In genomic region chr1:74332930-74333329, GRCm38 (mm10) we compare ENCODE assay signal across 8 mouse cellular contexts. TPM values are rescaled to one million over a fixed set of nuclear protein-coding genes. Genes with fewer than 3 reads are reported as not detected.
DNase-seq lines count a peak whose midpoint lies in the region; ATAC-seq and TF ChIP-seq lines count a peak whose summit lies in the region.

No protein-coding gene starts in this region.

- no peak for TF ChIP-seq POLR2A in kidney, adult 2 months (IDR thresholded peaks at IDR 0.05; ENCODE audit: low read depth, low read length)
- no peak for TF ChIP-seq POLR2A in bone marrow macrophage, adult 2 months (IDR thresholded peaks at IDR 0.05; ENCODE audit: borderline replicate concordance, low read depth, low read length)

- no peaks in the 10 kb centered on the region for H3K36me3 ChIP-seq in kidney, adult 2 months (ENCODE audit: control insufficient read depth, insufficient read depth, low read length)
- H3K36me3 ChIP-seq in forebrain, embryonic 13.5 days (ENCODE audit: poor library complexity, severe bottlenecking): peaks cover 8% of the 10 kb centered on the region; the same call in 1 of the 2 replicates
- H3K36me3 ChIP-seq in liver, embryonic 11.5 days (ENCODE audit: control insufficient read depth, insufficient read depth, low read length): no peaks in the 10 kb centered on the region

- peak overlapping the region; percentile 71 for H3K9ac ChIP-seq in forebrain, embryonic 13.5 days
- H3K9ac ChIP-seq in liver, embryonic 11.5 days (ENCODE audit: low read depth, low read length): peak overlapping the region; percentile 54

- 13% methylated on average over 9 of the region's 9 CpGs for WGBS in kidney, adult 2 months
- 6% methylated on average over 9 of the region's 9 CpGs for WGBS in forebrain, embryonic 13.5 days
- WGBS in liver, embryonic 11.5 days: 7% methylated on average over 9 of the region's 9 CpGs

- H3K4me3 ChIP-seq in kidney, adult 2 months (ENCODE audit: insufficient read depth, low read depth, low read length): peak overlapping the region; percentile 50
- peak overlapping the region; percentile 69 for H3K4me3 ChIP-seq in bone marrow macrophage, adult 2 months (ENCODE audit: insufficient read depth, low read length)
- peak overlapping the region; percentile 49 for H3K4me3 ChIP-seq in forebrain, embryonic 13.5 days
- H3K4me3 ChIP-seq in liver, embryonic 11.5 days (ENCODE audit: low read depth, low read length): peak overlapping the region; percentile 49

- H3K4me2 ChIP-seq in forebrain, embryonic 13.5 days: peak overlapping the region; percentile 67
- peak overlapping the region; percentile 90 for H3K4me2 ChIP-seq in liver, embryonic 11.5 days

- H3K27me3 ChIP-seq in kidney, adult 2 months (replicated peaks; ENCODE audit: control insufficient read depth, insufficient read depth, low read length): no peaks in the 10 kb centered on the region
- H3K27me3 ChIP-seq in forebrain, embryonic 13.5 days: no peaks in the 10 kb centered on the region
- H3K27me3 ChIP-seq in liver, embryonic 11.5 days (replicated peaks; ENCODE audit: control insufficient read depth, insufficient read depth, low read length): no peaks in the 10 kb centered on the region

- H3K9me3 ChIP-seq in forebrain, embryonic 13.5 days (replicated peaks): no peaks in the 10 kb centered on the region
- no peaks in the 10 kb centered on the region for H3K9me3 ChIP-seq in liver, embryonic 11.5 days (ENCODE audit: control insufficient read depth, low read length)

- no peak for TF ChIP-seq CTCF in kidney, adult 2 months (conservative IDR thresholded peaks at IDR 0.05; ENCODE audit: insufficient read depth, insufficient read length, low read depth, low read length)
- TF ChIP-seq CTCF in bone marrow macrophage, adult 2 months (IDR thresholded peaks at IDR 0.05; ENCODE audit: low read depth, low read length): no peak

- peak; percentile 7 for ATAC-seq in forebrain, embryonic 13.5 days
- no peak for ATAC-seq in liver, embryonic 11.5 days (replicated peaks; ENCODE audit: low FRiP score)

- DNase-seq in kidney, adult 2 months: peak; percentile 57
- no peak for DNase-seq in kidney, postnatal 10 days
- DNase-seq in liver, embryonic 11.5 days (ENCODE audit: low spot score): no peak
- no peak for DNase-seq in layer of hippocampus, adult 8-10 months (ENCODE audit: low spot score in 2 of 2)
- DNase-seq in right cerebral cortex, adult 2 months (ENCODE audit: low spot score in 2 of 2): no peak
- DNase-seq in adrenal gland, adult 2 months: no peak

- H3K4me1 ChIP-seq in kidney, adult 2 months (ENCODE audit: control insufficient read depth, insufficient read depth, low read length): peaks cover 27% of the 10 kb centered on the region
- H3K4me1 ChIP-seq in bone marrow macrophage, adult 2 months (ENCODE audit: control insufficient read depth, insufficient read depth, low read length): peaks cover 26% of the 10 kb centered on the region
- H3K4me1 ChIP-seq in forebrain, embryonic 13.5 days: peaks cover 24% of the 10 kb centered on the region
- peaks cover 36% of the 10 kb centered on the region for H3K4me1 ChIP-seq in liver, embryonic 11.5 days (replicated peaks; ENCODE audit: control insufficient read depth, insufficient read depth, low read length)

- peak overlapping the region; percentile 5; the same call in 1 of the 2 replicates for H3K27ac ChIP-seq in kidney, adult 2 months (ENCODE audit: insufficient read depth, low read depth, low read length)
- H3K27ac ChIP-seq in bone marrow macrophage, adult 2 months (ENCODE audit: insufficient read depth, low read depth, low read length): no peak overlapping the region
- H3K27ac ChIP-seq in forebrain, embryonic 13.5 days: peak overlapping the region; percentile 79
- H3K27ac ChIP-seq in liver, embryonic 11.5 days (ENCODE audit: low read depth, low read length): no peak overlapping the region

RNA-seq across cellular contexts. Expression of gene Tmbim1, which starts 27.5 kb away (rescaled TPM):
- polyA plus RNA-seq in kidney, adult 2 months (2012; rRNA removed): 74.1 and 103 TPM in 2 replicates
- polyA plus RNA-seq in bone marrow macrophage, adult 2 months (2012; ENCODE audit: insufficient read depth, insufficient read length, missing spikeins): 73.6 and 74.7 TPM in 2 replicates
- 4.3 and 4.4 TPM in 2 replicates for polyA plus RNA-seq in forebrain, embryonic 13.5 days (2015; fragmentation: Nextera tagmentation; extraction: Ambion mirVana)
- 21.7 and 22.9 TPM in 2 replicates for polyA plus RNA-seq in liver, embryonic 11.5 days (2014; fragmentation: Nextera tagmentation; extraction: Ambion mirVana)
- 10 to 100 TPM; 24.9 to 37.2 (median 33.3) TPM for total RNA-seq in layer of hippocampus, adult 8-10 months (2022)
- total RNA-seq in adrenal gland, adult 2 months (2021): 100 to 1,000 TPM in 1 of 2 experiments, 10 to 100 TPM in 1; 98.3 to 115 TPM
- 834 and 852 TPM in 2 replicates for polyA plus RNA-seq in adrenal gland, adult 2 months (2012; rRNA removed)

RNA-seq across cellular contexts. Expression of gene Catip, which starts 29.0 kb away (rescaled TPM):
- polyA plus RNA-seq in kidney, adult 2 months (2012; rRNA removed): 0.33 and 0.43 TPM in 2 replicates
- 0.60 and 0.76 TPM in 2 replicates for polyA plus RNA-seq in bone marrow macrophage, adult 2 months (2012; ENCODE audit: insufficient read depth, insufficient read length, missing spikeins)
- 0.45 and 0.79 TPM in 2 replicates for polyA plus RNA-seq in forebrain, embryonic 13.5 days (2015; fragmentation: Nextera tagmentation; extraction: Ambion mirVana)
- 0.21 TPM in 1 of 2 replicates, not detected in the other for polyA plus RNA-seq in liver, embryonic 11.5 days (2014; fragmentation: Nextera tagmentation; extraction: Ambion mirVana)
- total RNA-seq in layer of hippocampus, adult 8-10 months (2022): 1 to 10 TPM; 1.7 to 3.3 (median 2.2) TPM
- under 1 TPM; 0.29 to 0.69 TPM for total RNA-seq in adrenal gland, adult 2 months (2021)
- polyA plus RNA-seq in adrenal gland, adult 2 months (2012; rRNA removed): 0.24 and 0.51 TPM in 2 replicates

RNA-seq across cellular contexts. Expression of gene Slc11a1, which starts 42.1 kb away (rescaled TPM):
- polyA plus RNA-seq in kidney, adult 2 months (2012; rRNA removed): 13.4 and 15.3 TPM in 2 replicates
- polyA plus RNA-seq in bone marrow macrophage, adult 2 months (2012; ENCODE audit: insufficient read depth, insufficient read length, missing spikeins): 539 and 588 TPM in 2 replicates
- polyA plus RNA-seq in forebrain, embryonic 13.5 days (2015; fragmentation: Nextera tagmentation; extraction: Ambion mirVana): 1.1 and 1.9 TPM in 2 replicates
- 10.0 and 10.4 TPM in 2 replicates for polyA plus RNA-seq in liver, embryonic 11.5 days (2014; fragmentation: Nextera tagmentation; extraction: Ambion mirVana)
- 10 to 100 TPM in 2 of 4 experiments, 1 to 10 TPM in 2; 5.5 to 68.6 (median 30.6) TPM for total RNA-seq in layer of hippocampus, adult 8-10 months (2022)
- total RNA-seq in adrenal gland, adult 2 months (2021): 10 to 100 TPM; 13.1 to 16.3 TPM
- 39.4 and 50.7 TPM in 2 replicates for polyA plus RNA-seq in adrenal gland, adult 2 months (2012; rRNA removed)

RNA-seq across cellular contexts. Expression of gene Pnkd, which starts 48.2 kb away (rescaled TPM):
- polyA plus RNA-seq in kidney, adult 2 months (2012; rRNA removed): 139 and 165 TPM in 2 replicates
- polyA plus RNA-seq in bone marrow macrophage, adult 2 months (2012; ENCODE audit: insufficient read depth, insufficient read length, missing spikeins): 37.6 and 37.8 TPM in 2 replicates
- 94.5 and 96.1 TPM in 2 replicates for polyA plus RNA-seq in forebrain, embryonic 13.5 days (2015; fragmentation: Nextera tagmentation; extraction: Ambion mirVana)
- 79.7 and 84.3 TPM in 2 replicates for polyA plus RNA-seq in liver, embryonic 11.5 days (2014; fragmentation: Nextera tagmentation; extraction: Ambion mirVana)
- total RNA-seq in layer of hippocampus, adult 8-10 months (2022): 100 to 1,000 TPM; 170 to 190 (median 177) TPM
- total RNA-seq in adrenal gland, adult 2 months (2021): 10 to 100 TPM; 61.1 to 85.1 TPM
- 92.9 and 106 TPM in 2 replicates for polyA plus RNA-seq in adrenal gland, adult 2 months (2012; rRNA removed)

RNA-seq across cellular contexts. Expression of gene Aamp, which starts 48.4 kb away (rescaled TPM):
- polyA plus RNA-seq in kidney, adult 2 months (2012; rRNA removed): 212 and 217 TPM in 2 replicates
- polyA plus RNA-seq in bone marrow macrophage, adult 2 months (2012; ENCODE audit: insufficient read depth, insufficient read length, missing spikeins): 104 and 124 TPM in 2 replicates
- polyA plus RNA-seq in forebrain, embryonic 13.5 days (2015; fragmentation: Nextera tagmentation; extraction: Ambion mirVana): 195 and 211 TPM in 2 replicates
- 190 and 193 TPM in 2 replicates for polyA plus RNA-seq in liver, embryonic 11.5 days (2014; fragmentation: Nextera tagmentation; extraction: Ambion mirVana)
- 100 to 1,000 TPM; 150 to 159 (median 154) TPM for total RNA-seq in layer of hippocampus, adult 8-10 months (2022)
- total RNA-seq in adrenal gland, adult 2 months (2021): 100 to 1,000 TPM; 144 to 177 TPM
- 180 and 188 TPM in 2 replicates for polyA plus RNA-seq in adrenal gland, adult 2 months (2012; rRNA removed)

Comparison
In these comparisons a context has a peak if more than half of its experiments do, and no peak if none do; other contexts are left out.
1. H3K27ac ChIP-seq: peak in kidney, adult 2 months (single experiment) and forebrain, embryonic 13.5 days (single experiment); none in bone marrow macrophage, adult 2 months (single experiment) and liver, embryonic 11.5 days (single experiment).
2. RNA of gene Slc11a1, which starts 42.1 kb away (polyA plus RNA-seq): 539 to 588 TPM in bone marrow macrophage, adult 2 months; 39.4 to 50.7 TPM in adrenal gland, adult 2 months, 13.4 to 15.3 TPM in kidney, adult 2 months, 10.0 to 10.4 TPM in liver, embryonic 11.5 days and 1.1 to 1.9 TPM in forebrain, embryonic 13.5 days; every median in the first group is over 10 times any median in the second.
3. Peak in every context shown above with its lines, with median percentiles within 50 percentile points of each other: H3K4me3 ChIP-seq.